Mouse (Mus musculus) heart, embryonic 11.5 days (tissue): ENCODE data around the gene Phtf1. TPM values are rescaled to one million over a fixed set of nuclear protein-coding genes. Genes with fewer than 3 reads are reported as not detected.

Experiments used
- ATAC-seq: fragments of 200-750 bp; cut with Nextera tagmentation; replicated peaks from 2 replicates; pipeline ENCODE4 v1.8.0; 2017; ENCODE audit warnings: moderate library complexity; ENCODE audit not compliant: insufficient number of reproducible peaks, low FRiP score, low TSS enrichment
- H3K27ac ChIP-seq: fragments of 300-500 bp; sonication (generic); 2 replicates; pipeline ENCODE4 v1.5.1; 2014; ENCODE audit warnings: mild to moderate bottlenecking, low read depth, low read length
- H3K27me3 ChIP-seq: fragments of 300-500 bp; sonication (generic); 2 replicates; pipeline ENCODE4 v1.6.1; 2014; ENCODE audit warnings: mild to moderate bottlenecking, low read length, mixed read lengths; ENCODE audit not compliant: control insufficient read depth, insufficient read depth
- H3K36me3 ChIP-seq: fragments of 300-500 bp; sonication (generic); 2 replicates; pipeline ENCODE4 v1.6.1; 2014; ENCODE audit warnings: mild to moderate bottlenecking, low read length, moderate library complexity, mixed read lengths; ENCODE audit not compliant: control insufficient read depth, insufficient read depth
- H3K4me1 ChIP-seq: fragments of 300-500 bp; sonication (generic); 2 replicates; pipeline ENCODE4 v1.6.1; 2014; ENCODE audit warnings: low read length; ENCODE audit not compliant: control insufficient read depth, insufficient read depth
- H3K4me2 ChIP-seq: fragments of 300-500 bp; sonication (generic); 2 replicates; pipeline ENCODE4 v1.6.1; 2014; ENCODE audit warnings: mild to moderate bottlenecking, moderate library complexity
- H3K4me3 ChIP-seq: fragments of 300-500 bp; sonication (generic); 2 replicates; pipeline ENCODE4 v1.5.1; 2014; ENCODE audit warnings: low read depth, low read length
- H3K9ac ChIP-seq: fragments of 300-500 bp; sonication (generic); 2 replicates; pipeline ENCODE4 v1.6.1; 2014; ENCODE audit warnings: mild to moderate bottlenecking, low read depth, low read length, moderate library complexity
- H3K9me3 ChIP-seq: fragments of 300-500 bp; sonication (generic); replicated peaks from 2 replicates; pipeline ENCODE4 v1.6.1; 2016; ENCODE audit warnings: low read length; ENCODE audit not compliant: control insufficient read depth
- WGBS: fragments of 180-500 bp; shearing (Covaris S2); extraction: QIAGEN DNeasy Blood & Tissue Kit; methylation state at CpG from one replicate; pipeline ENCODE4 v1.1.7; 2014; ENCODE audit not compliant: insufficient replicate concordance; 5-methylcytosine and 5-hydroxymethylcytosine counted together
- polyA plus RNA-seq: library from polyadenylated mRNA; unstranded; fragments of >200 nt; fragmentation: Nextera tagmentation; extraction: Ambion mirVana; gene quantifications from 2 replicates; pipeline ENCODE4 v1.2.1, GENCODE M21; 2014

Phtf1 gene
- polyA plus RNA-seq, 1 experiment from 2014 or later, result 18.9 TPM

DNA sequence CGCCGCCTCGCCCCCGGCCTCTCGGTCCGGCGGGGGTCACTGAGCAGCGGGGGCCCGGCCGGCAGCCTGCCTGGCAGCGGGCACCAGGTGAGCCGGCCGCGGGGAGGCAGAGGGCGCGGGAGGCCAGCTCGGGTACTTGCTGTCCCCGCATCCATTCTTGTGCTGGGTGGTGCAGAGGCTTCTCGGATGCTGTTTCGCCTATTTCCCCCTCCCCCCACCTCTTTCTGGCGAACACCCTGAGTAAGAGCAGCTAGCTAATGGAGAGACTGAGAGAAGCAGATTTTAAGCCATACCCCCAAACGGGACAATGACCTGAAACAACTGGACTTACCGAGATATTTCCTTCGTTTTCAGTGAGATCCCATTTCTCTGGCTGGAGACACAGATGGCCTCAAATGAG, 791 bp downstream of the Phtf1 start:
- Histone ChIP-seq H3K4me3 (peak overlapping the region; percentile 91), H3K36me3 (no peaks in the 10 kb centered on the region), H3K4me2 (peak overlapping the region; percentile 86), H3K4me1 (0 out of 2 replicates have a peak, but pooled peaks cover 10% of the 10 kb centered on the region), H3K27ac (peak overlapping the region; percentile 96), H3K27me3 (no peaks in the 10 kb centered on the region), H3K9ac (peak overlapping the region; percentile 86), H3K9me3 (no peaks in the 10 kb centered on the region)
- ATAC-seq, result peak; percentile 62
- WGBS, result 1% methylated on average over 21 of the region's 24 CpGs

DNA sequence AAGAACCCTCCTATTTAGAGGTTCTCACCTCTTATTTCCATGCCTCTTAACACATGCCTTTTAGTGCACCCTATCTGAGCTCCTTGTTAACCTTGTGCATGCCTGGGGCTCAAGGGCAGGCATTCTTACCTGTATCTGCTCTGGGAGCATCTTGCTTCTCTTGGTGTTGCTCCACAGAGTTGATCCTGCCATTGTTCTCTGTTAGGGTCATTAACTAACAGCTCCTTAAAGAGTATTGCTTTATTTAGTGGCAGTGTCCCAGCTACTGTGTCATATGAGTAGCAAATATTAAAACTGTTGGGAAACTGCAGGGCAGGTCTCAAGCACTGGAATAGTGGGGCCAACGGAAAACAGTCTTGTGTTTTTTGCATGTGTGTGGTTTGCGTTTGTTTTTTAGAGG, 3.2 kb downstream of the Phtf1 start:
- no peak overlapping the region for H3K27ac ChIP-seq
- no peak overlapping the region for H3K4me3 ChIP-seq
- 0 out of 2 replicates have a peak, but pooled peaks cover 10% of the 10 kb centered on the region for H3K4me1 ChIP-seq
- H3K4me2 ChIP-seq, result no peak overlapping the region
- no peaks in the 10 kb centered on the region for H3K9me3 ChIP-seq
- no peaks in the 10 kb centered on the region for H3K27me3 ChIP-seq
- H3K36me3 ChIP-seq, result no peaks in the 10 kb centered on the region
- H3K9ac ChIP-seq, result no peak overlapping the region
- 95% methylated on average over 2 of the region's 2 CpGs for WGBS
- no peak for ATAC-seq

DNA sequence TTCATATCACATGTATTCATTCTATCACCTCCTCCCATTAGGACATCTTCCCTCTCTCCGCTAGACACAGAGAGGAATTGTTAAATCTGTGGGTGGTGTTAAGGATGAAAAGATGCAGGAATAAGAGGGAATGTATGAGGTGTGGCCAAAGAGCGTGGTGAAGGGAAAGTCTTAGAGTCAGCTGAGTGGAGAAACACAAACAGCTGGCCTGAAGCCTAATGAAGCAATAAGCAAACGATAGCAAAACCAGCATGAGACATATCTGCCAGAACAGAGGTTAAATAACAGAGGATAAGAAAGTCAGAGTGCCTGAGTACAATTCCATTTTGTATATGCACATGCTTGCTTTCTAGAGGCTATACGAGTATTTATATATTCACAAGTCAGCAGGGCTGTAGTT, 16.6 kb downstream of the Phtf1 start:
- Histone ChIP-seq H3K4me1 (no peaks in the 10 kb centered on the region), H3K9me3 (no peaks in the 10 kb centered on the region), H3K4me2 (no peak overlapping the region), H3K36me3 (peaks cover 2% of the 10 kb centered on the region), H3K9ac (no peak overlapping the region), H3K27me3 (no peaks in the 10 kb centered on the region), H3K4me3 (no peak overlapping the region), H3K27ac (no peak overlapping the region)
- 80% methylated on average over 4 of the region's 4 CpGs for WGBS
- no peak for ATAC-seq

DNA sequence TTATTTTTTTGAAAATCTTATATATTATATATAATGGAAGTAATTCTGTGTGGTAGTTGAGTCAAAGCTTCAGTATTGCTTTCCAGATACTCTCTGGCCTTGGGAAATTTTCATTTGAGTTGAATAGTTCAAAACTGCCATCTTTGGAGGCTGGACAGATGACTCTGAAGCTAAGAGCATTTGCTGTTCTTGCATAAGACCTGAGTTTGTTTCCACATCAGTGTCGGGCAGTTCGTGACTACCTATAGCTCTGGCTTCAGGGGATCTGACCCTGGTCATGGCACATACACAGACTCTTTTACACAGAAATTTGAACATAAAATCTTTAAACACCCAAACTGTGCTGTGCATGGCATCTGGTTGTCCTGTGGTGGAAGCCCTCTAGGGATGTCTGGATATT, 17.3 kb downstream of the Phtf1 start:
- no peak for ATAC-seq
- Histone ChIP-seq H3K9ac (no peak overlapping the region), H3K27ac (no peak overlapping the region), H3K4me3 (no peak overlapping the region), H3K27me3 (no peaks in the 10 kb centered on the region), H3K9me3 (no peaks in the 10 kb centered on the region), H3K36me3 (peaks cover 2% of the 10 kb centered on the region), H3K4me2 (no peak overlapping the region), H3K4me1 (no peaks in the 10 kb centered on the region)
- WGBS, result 91% methylated on average over 2 of the region's 2 CpGs

DNA sequence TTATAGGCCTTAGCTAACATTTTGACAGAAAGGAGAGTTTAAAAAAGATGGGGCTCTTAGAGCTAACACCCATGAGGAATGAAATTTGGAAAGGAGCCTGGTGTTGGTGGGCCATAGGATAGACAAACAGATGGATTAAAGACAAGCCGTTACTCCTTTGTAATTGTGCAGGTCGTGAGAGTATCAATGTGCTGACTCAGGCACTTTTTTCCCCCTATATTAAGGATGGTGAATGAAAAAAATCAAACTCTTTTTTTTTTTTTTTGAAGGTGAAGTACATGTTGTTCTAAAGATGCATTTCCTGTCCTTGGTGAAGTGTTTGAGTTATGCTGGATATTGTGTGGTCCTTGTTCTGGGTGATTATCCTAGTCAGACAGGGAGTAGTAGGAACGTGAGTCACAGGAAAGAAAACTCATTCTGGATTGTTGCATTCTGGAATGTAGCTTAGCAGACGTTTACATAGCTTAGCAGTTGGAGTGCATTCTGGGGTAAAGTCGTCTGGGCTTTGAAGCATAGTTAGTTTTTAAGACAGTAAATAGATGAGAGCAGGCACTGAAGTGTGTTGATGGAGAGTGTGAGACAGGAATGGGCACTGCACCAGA, 20.0 kb downstream of the Phtf1 start:
- Histone ChIP-seq H3K9ac (no peak overlapping the region), H3K27me3 (no peaks in the 10 kb centered on the region), H3K36me3 (peaks cover 6% of the 10 kb centered on the region), H3K4me2 (no peak overlapping the region), H3K9me3 (no peaks in the 10 kb centered on the region), H3K4me3 (no peak overlapping the region), H3K27ac (no peak overlapping the region), H3K4me1 (no peaks in the 10 kb centered on the region)
- 62% methylated on average over 5 of the region's 5 CpGs for WGBS
- no peak for ATAC-seq

DNA sequence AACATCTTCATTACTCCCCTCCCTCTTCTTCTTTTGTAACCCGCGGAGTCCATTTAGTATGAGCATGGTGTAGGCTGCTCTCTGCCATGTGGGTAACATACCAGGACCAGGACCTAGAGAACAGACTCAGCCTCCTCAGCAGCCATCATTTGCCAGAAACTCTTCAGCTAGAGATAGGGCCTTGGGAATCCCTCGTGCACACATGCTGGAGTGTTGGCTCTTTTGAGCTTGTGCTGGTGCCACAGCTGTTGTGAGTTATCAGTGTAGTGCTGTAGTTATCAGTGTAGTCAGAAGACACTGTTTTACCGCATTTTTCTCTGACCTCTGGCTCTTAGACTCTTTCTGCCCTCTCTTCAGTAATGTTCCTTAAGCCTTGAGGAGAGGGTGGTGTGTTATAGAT, 21.4 kb downstream of the Phtf1 start:
- H3K9ac ChIP-seq, result no peak overlapping the region
- WGBS, result 73% methylated on average over 4 of the region's 4 CpGs
- H3K9me3 ChIP-seq, result no peaks in the 10 kb centered on the region
- H3K4me3 ChIP-seq, result no peak overlapping the region
- no peak overlapping the region for H3K4me2 ChIP-seq
- no peak for ATAC-seq
- H3K4me1 ChIP-seq, result no peaks in the 10 kb centered on the region
- no peaks in the 10 kb centered on the region for H3K27me3 ChIP-seq
- H3K36me3 ChIP-seq, result peaks cover 10% of the 10 kb centered on the region; the same call in 1 of the 2 replicates
- H3K27ac ChIP-seq, result no peak overlapping the region

DNA sequence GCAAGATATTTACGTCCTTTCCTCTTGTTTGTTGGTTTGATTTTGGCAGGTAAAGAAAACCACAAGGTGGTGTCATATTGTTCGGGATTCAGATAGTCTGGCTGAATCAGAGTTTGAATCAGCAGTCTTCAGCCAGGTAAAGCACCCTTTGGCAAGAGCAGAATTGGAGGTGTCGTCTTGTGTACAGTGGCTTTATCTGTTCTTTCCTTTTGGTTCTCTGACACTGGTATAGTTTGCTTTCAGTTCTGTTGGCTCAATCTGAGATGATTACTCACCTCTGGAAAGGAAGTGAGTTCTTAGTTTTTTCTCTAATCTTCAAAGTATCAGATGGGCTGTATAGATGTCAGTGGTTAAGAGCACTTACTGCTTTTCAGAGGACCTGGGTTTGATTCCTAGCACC, 23.4 kb downstream of the Phtf1 start:
- Histone ChIP-seq H3K27me3 (no peaks in the 10 kb centered on the region), H3K36me3 (peaks cover 16% of the 10 kb centered on the region; the same call in 1 of the 2 replicates), H3K9me3 (no peaks in the 10 kb centered on the region), H3K4me2 (no peak overlapping the region), H3K4me3 (no peak overlapping the region), H3K27ac (no peak overlapping the region), H3K4me1 (no peaks in the 10 kb centered on the region), H3K9ac (no peak overlapping the region)
- no peak for ATAC-seq
- 86% methylated on average over 3 of the region's 3 CpGs for WGBS

DNA sequence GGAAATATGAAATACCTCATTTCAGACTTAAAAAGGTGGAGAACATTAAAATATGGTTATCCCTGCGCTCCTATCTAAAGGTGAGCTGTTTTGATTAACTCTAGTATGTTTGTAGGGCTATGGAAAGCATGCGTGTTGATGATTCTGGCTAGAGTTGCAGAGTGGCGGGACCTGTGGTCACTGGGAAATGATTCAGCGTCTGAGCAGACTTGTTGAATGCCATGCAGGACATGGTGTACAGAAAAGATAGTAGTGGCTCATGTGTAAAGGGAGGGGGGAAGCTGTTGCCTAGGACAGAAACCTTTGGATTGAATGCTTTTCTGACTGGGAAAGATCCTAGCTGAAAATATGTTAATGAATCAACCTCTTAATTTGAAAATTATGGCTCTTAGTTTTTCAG, 30.8 kb downstream of the Phtf1 start:
- Histone ChIP-seq H3K4me3 (no peak overlapping the region), H3K4me1 (no peaks in the 10 kb centered on the region), H3K4me2 (no peak overlapping the region), H3K36me3 (peaks cover 21% of the 10 kb centered on the region), H3K9ac (no peak overlapping the region), H3K9me3 (no peaks in the 10 kb centered on the region), H3K27me3 (no peaks in the 10 kb centered on the region), H3K27ac (no peak overlapping the region)
- WGBS, result 84% methylated on average over 4 of the region's 4 CpGs
- no peak for ATAC-seq

DNA sequence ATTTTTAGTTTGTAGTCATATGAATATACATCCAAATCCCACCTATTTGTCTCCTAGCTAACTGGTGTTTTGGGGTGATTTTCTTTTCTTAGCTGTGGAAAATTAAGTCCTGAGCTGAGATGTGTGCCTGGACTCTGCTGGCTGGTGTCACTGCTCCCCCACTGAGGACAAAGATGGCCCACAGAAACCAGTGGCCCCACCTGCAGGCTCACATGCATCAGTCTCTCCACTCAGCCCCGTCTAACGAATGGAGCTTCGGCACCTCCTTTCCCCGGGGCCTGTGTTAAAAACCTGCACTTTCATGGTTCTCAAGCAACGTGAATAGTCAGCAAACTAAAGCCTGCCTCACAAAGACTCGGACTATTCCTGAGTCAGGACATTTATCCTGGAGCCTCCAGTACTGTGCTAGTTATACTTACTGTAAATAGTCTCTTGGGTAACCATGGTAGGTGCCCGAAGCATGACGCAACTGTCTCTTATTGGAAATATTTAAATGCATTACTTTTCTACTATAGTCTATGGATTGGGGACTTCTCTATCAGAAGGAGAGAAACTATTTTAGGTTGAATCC, 39.1 kb downstream of the Phtf1 start:
- no peak for ATAC-seq
- WGBS, result 90% methylated on average over 8 of the region's 8 CpGs
- Histone ChIP-seq H3K36me3 (peaks cover 12% of the 10 kb centered on the region), H3K27me3 (no peaks in the 10 kb centered on the region), H3K4me3 (no peak overlapping the region), H3K27ac (no peak overlapping the region), H3K9me3 (no peaks in the 10 kb centered on the region), H3K9ac (no peak overlapping the region), H3K4me1 (no peaks in the 10 kb centered on the region), H3K4me2 (no peak overlapping the region)
